Mouse (Mus musculus) urinary bladder, postnatal 25 days (tissue): ENCODE measurements around the gene Arl6ip1.

Experiments
- DNase-seq: peaks from one replicate; pipeline ENCODE4 v3.0.0; 2022; ENCODE audit warnings: low spot score

Arl6ip1 gene

DNA sequence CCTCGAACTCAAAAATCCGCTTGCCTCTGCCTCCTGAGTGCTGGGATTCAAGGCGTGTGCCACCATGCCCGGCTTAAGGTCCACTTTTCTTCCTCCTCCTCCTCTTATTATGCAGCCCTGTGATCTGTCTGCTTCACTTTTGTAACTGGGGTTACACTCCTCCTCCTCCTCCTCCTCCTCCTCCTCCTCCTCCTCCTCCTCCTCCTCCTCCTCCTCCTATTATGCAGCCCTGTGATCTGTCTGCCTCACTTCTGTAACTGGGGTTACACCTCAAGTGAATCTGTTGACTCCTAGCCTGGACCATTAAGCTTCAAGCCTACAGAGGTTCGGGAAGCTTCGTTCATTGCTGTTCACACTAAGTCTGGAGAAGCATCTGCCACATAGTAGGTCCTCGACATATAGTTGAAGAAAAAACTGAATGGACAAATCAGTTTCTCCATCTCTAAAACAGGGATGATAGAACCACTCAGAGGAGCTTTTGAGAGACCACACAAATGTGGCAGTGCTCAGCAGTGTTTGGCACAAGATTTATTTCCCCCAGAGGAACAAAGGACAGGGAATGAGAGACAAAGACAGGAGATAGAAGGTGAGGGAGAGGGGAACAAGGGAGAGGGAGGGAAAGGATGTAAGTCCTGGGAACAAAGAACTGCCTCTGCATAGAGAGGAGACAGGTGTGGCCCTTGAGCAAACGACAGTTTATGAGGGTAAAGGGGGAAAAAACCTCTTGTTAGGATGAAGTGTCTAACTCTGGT is 12.5 kb downstream of the Arl6ip1 start:
- no peak for DNase-seq

DNA sequence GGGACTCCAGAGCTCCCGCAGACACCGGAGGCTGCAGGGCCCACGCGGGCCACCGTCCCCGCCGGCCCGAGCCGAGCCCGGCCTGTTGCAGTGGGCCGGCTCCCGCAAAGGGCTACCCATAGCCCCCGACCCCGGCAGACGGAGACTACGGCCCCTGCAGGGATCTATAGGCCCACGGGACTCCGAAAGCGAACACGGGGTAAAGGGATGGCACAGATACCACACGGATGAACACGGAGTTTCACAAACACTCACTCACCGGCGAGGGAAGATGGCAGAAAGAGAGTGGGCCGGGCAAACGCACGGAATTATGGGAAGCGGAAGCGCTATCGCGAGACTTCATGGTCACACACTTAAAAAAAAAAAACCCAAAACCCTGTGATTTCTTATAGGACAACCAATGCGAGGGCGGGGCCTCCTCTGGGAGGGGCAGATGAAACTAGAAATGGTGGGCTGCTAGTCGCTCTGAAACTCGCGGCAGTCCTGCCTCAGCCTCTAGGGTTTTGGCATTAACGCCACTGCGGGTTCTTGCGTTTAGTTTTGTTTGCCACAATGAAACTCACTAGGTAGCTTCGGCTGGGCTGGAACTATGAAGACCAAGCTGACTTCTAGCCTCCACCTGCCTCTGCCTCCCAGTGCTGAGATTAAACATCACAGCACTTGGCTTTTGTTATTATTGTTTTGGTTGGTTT is 13.4 kb downstream of the Arl6ip1 start, which contains the start of gene Rps15a:
Rps15a (minus strand) TSS at position 312 of the 692 bp plus-strand sequence.
- peak; percentile 90 for DNase-seq

DNA sequence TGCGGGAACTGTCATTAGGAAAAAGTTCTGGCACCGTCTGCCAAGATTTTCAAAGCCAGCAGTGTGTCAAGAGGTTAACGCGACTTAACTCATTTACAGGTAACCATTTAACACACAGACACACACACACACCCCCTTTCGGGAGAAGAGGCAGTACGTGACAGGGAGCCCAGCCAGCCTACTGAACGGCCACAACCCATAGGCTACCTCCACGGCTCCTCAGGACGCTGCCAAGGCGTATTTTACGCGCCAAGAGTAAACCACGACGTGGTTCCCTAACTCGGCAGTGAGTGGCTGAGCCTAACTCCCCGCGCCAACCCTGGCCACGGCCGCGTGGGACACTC is 14.0 kb downstream of the Arl6ip1 start:
- no peak for DNase-seq

DNA sequence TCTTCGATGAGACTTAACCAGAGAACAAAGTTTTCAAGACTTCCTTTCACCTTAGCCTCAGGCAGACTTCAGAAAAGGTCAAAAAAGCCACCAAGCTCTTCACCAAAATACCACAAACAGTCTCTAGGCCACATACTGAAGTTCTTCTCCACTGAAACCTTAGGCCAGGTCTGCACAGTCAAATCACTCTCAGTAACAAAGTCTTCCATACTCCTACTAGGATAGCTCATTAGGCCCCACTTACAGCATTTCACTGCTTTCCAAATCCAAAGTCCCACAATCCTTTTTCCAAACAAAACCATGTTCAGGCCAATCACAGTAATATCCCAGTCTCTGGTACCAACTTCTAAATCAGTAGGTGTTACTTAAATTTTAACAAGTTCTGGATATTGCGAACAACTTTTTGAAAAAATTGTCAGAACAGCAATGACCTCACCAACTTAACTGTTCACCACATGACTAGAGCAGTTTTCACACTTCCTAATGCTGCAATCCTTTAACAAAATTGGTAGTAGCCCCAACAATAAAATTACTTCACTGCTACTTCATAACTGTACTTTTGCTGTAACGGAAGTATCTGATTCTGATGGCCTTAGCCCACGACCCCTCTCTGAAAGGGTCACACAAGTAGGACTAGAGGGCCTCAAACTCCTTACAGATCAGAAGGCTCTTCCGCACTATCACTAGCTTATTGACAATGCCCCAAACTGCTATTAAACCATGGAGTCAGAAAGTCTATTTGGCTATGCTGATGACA is 15.7 kb downstream of the Arl6ip1 start:
- no peak for DNase-seq

DNA sequence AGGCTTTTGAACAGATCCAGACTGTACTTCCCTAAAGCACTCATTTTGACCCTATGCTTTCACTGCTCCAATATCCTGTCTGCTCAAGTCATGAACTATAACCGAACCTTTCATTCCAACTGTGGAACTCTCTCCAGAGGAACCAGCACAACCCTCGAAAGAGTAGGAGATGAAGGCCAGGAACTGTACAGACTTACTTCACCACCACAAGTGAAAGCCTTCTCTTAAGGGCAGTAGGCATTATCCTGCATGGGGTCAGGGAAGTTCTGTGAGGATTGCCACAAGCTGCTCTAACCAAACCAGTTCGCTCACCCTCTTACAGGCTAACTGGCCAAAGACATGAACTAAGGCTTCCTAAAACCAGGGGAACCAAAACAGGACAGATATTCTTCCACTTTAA is 18.3 kb downstream of the Arl6ip1 start:
- DNase-seq: no peak

DNA sequence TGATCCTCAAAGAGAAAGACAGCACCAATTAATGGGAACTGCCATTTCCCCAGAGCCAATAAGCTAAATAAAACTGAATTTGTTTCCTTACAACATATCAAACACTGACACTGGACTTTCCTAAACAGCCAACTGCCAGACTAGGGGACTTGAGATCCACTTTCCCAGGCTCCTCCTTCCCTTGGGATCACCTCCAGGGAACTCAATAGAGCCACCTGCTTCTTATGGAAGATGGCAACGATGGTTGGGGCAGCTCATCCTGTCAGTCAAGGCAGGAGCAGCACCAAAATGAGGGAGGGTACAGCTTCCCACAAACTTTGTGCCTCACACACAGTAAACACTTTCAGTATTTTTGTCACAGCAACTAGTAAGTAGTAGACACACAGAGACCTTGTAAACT is 21.8 kb downstream of the Arl6ip1 start:
- no peak for DNase-seq

DNA sequence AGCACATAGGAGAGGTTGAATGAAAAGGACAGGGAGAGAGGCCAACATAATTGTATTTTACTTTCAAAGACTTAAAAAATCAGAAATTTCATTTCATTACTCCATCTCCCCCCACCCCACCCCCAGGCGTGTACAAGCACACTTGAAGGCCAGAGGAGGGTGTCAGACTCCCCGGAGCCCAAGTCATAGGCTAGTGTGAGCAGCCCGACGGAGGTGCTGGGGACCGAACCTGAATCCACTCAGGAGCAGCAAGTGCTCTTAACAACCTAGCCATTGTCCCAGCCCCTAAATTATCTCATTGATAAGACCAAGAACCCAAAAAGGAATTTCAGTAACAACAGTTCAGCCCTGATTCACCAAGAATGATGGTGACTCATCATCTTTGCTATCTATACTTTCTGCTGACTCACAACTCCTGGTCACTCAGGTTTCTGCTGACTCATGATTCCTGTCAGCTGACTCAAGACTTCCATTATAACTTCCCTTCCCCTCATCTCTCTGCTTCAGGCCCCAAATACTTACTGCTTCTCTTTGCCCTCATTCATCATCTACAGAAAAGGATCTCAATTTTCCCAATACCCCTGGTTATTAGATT is 24.9 kb downstream of the Arl6ip1 start:
- DNase-seq: no peak

DNA sequence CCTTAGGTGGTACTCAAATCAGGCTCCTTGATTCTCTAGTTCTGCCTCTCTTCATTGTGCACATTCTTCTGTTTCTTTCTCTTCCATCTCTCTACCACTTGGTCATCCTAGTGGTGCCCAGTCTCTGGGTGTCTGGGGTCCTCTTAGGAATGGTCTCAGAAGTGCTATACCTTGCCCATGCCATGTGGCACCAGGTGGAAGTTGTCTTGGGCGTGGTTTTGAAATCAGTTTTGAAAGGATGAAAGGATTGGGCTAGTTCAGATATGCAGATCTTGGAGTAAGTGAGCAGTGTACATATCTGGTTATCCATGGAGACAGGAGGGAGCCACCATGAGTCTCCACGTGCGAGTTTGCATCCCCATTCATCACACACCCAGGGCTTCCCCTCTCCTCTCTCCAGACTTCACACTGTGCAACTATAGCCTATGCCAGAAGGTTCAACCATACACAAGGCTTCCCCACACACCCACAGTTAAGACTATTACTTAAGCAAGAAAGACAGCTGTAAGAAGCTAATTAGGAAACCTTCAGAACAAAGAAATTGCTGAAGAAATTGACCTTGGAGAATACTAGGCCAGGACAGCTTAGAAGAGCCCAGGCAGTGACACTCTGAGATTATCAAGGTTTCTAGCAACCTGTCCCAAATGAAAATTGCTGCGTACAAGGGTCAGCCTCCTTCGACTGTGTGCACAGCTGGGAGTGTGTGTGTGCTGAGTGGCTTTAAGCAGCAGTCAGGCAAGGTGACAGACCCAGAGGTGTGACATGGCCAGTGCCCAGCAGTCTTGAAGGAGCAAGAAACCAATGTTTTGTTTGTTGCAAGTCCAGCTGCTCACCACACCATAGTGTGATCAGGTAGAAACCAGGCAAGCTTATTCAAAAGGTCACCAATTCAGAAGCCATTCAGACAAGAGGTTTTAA is 25.7 kb downstream of the Arl6ip1 start:
- DNase-seq: no peak

DNA sequence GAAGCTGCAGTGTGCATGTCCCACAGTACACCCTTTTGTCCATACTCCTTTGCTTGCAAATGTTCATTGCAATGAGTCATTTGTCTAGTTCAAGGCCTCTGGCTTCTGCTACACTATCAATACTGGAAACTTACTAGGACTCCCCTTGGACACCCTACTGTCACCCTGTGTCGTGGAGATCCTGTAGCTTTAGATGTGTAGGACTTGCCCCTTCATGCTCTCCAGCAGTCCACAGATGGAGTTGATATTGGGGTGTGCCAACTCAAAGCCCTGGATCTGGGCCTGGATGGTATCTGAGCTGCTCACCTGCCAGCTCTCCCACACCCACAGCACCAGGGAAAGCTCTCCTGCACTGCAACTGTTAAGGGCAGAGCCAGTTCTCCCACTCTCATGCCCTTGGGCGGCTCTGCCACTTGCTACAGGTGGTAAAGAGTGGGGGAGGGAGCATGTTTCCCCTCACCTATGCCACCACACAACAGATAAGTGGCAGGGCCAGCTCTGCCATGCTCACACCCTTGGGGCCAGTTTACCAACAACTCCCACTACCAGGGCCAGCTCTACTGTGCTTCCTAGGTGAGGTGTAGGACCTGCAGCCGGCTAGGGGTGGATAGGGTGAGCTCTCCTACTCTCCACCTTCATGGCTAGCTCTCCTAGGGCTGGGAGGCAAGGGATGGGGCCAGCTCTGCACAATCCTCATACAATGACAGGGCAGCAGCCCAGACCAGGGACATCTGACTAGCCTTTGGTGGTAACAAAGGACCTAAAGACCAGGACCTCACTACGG is 26.6 kb downstream of the Arl6ip1 start:
- no peak for DNase-seq

DNA sequence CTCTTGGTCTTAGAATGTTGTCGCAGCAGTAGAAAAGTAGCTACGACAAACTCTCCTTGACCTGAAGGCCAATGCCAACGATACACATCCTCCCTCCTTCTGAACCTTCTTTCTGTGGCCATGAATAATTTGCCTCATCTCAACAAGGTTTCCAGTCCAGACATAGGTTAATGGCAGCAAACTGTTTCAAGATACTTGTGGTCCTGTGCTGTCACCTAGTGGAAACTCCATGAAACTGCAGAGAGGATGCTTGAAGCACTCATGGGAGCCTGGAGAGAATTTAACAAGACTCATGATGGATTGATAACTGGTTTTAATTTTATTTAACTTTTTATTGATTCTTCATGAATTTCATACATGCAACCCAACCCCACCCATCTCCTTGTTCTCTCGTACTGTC is 27.2 kb downstream of the Arl6ip1 start:
- DNase-seq: no peak

DNA sequence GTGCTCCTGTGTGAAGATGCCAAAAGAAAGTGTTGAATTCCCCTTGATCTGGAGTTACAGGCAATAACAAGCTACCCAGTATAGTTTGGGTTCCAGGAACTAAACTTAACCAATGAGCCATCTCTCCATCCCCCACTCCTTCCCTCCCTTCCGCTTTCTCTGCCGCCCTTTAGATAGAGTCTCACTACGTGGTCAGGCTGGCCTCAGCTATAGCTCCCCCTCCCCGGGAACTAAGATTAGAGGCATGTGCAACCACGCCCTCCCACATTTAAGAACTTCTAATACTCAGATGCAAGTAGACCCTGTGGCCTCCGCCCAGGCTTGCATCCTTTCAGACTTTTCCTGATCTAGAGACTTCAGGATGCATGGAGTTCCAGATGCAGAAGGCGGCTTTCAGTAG is 31.8 kb downstream of the Arl6ip1 start:
- DNase-seq: no peak

DNA sequence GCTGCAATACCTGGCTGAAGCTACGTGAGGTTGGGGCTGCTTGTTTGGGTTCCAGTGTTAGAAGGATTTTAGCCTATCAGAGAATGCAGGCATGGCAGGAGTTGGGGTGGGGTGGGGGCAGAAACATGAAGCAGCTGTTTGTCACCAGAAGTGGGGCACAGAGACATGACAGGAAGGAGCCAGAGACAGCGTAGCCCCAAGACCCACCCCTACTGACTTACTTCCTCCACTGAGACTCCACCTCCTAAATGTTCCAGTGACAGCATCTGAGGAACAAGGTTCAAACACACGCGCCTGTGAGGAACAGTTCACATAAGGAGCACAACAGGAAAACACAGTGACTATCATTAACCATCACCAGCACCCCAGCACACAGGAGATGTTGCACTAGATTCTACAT is 49.5 kb downstream of the Arl6ip1 start:
- no peak for DNase-seq

DNA sequence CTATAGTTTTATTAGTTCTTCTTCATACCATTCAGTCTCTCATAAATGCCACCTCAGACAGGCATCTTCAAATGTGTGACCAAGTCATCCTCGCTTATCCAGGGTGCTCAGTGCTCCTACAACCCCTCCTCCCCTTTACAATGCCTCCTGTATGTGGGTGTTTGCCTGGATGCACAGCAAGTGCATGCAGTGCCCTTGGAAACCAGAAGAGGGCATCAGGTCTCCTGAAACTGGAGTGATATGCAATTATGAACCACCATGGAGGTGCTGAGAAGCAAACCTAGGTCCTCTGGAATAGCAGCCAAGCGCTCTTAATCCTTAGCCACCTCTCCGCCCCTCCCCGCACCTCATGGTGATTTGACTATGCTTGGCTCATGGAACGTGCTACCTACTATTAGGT is 50.4 kb downstream of the Arl6ip1 start:
- DNase-seq: no peak
